Mouse (Mus musculus): ENCODE data around the gene Fbxl16.

DNA sequence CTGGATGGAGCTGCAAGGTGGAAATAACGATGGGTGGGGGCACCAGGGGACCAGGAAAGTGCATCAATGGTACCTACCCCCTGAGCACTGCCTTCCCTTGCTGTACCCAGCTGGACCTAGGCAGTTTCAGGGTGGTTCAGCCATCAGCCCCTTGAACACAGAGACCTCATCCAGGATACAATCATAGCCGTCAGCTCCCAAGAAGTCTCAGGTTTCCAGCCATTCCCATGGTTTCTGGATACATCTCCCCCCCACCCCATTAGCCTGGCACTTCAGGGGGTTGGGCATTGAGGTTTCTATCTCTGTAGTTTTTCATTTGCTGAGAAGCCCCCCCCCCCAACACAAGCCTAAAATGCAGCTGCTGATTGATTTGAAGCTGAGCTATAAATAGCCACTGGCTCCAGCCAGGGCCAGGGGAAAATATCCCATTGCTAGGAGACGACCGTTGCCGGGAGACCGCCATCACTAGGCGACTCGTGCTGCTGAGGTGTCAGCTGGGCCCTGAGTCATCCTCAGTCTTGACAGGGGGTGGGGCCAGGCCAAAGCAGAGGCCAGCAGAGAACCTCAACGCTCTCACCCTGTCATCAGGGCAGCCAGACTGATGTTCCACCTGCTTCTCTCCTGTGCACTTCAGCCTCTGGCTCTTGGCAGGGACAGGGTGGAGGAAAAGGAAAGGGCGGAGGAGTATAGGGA is 5.9 kb upstream of the Fbxl16 start:
- TF ChIP-seq CTCF (conservative IDR thresholded peaks at IDR 0.05; ENCODE audit: insufficient read depth, insufficient read length, low read depth, low read length), result no peak
- no peak for TF ChIP-seq POLR2A (IDR thresholded peaks at IDR 0.05; ENCODE audit: low read depth, low read length)

Data from kidney, adult 2 months (tissue).